30 mouse cellular contexts compared by ENCODE assay signal in the genomic region with DNA sequence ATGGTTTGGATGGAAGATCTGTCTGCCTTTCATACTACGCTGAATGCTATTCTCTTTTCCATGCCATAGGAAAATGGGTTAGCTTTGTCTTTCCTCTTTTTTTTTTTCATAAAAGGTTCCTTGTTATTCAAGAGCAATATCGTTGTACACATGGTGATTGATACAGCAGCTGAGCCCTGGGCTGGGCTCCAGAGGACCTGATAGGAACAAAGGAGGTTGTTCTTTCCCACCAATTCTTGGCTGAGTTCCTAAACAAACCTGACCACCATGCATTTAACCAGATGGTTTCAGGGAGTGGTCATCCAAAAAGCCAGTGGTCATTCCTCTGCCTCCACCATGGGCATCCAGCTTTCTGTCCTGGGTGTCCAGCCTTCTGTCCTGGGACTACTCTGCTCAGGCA. TPM values are rescaled to one million over a fixed set of nuclear protein-coding genes. Genes with fewer than 3 reads are reported as not detected.
DNase-seq lines count a peak whose midpoint lies in the region; ATAC-seq and TF ChIP-seq lines count a peak whose summit lies in the region.
"Had no signal": no experiment of that assay in that cellular context is flagged by ENCODE, and none has a peak within 500 bp of the region (broad histone marks: within the 10 kb centered on the region; RNA-seq: fewer than 3 reads in every experiment).

No protein-coding gene starts in this region.

- H3K4me2 ChIP-seq in heart, embryonic 12.5 days, result no peak overlapping the region
- H3K4me2 ChIP-seq in intestine, postnatal 0 days (replicated peaks; ENCODE audit: low read depth), result peak overlapping the region; percentile 52
- H3K4me2 ChIP-seq: heart, embryonic 13.5 days; hindbrain, embryonic 14.5 days; limb, embryonic 15.5 days; liver, embryonic 15.5 days; midbrain, embryonic 12.5 days; neural tube, embryonic 12.5 days had no signal

- H3K9me3 ChIP-seq in heart, embryonic 12.5 days (replicated peaks), result no peaks in the 10 kb centered on the region
- H3K9me3 ChIP-seq in intestine, postnatal 0 days (ENCODE audit: control insufficient read depth), result no peaks in the 10 kb centered on the region
- H3K9me3 ChIP-seq: forebrain, embryonic 10.5 days; heart, embryonic 13.5 days; limb, embryonic 15.5 days; liver, embryonic 15.5 days; midbrain, embryonic 12.5 days; neural tube, embryonic 12.5 days had no signal

- ATAC-seq in heart, embryonic 12.5 days (ENCODE audit: insufficient number of reproducible peaks, low FRiP score), result no peak
- no peak for ATAC-seq in intestine, postnatal 0 days
- no peak for ATAC-seq in CD4-positive, CD25-positive, alpha-beta regulatory T cell, adult 4 months
- ATAC-seq: forebrain, postnatal 0 days; lung, postnatal 0 days had no signal

- peak; percentile 19 for DNase-seq in heart, adult 8-10 months (ENCODE audit: low spot score)
- peak; percentile 0 for DNase-seq in fibroblast of lung, adult 2 months (ENCODE audit: low read depth)
- peak; percentile 14 for DNase-seq in testis, postnatal 14 days (ENCODE audit: low spot score)
- DNase-seq in lung, adult 2 months, result no peak
- DNase-seq: adrenal gland, postnatal 10 days; cerebellum, adult 11 months; forebrain, postnatal 0 days; kidney, adult 11 months; kidney, postnatal 14 days; layer of hippocampus, postnatal 36 days; spleen, adult 18-20 months; thymus, postnatal 25 days had no signal

- no peaks in the 10 kb centered on the region for H3K27me3 ChIP-seq in heart, embryonic 12.5 days (replicated peaks)
- H3K27me3 ChIP-seq in intestine, postnatal 0 days (replicated peaks; ENCODE audit: control insufficient read depth, insufficient read depth, low read length), result no peaks in the 10 kb centered on the region
- H3K27me3 ChIP-seq: heart, embryonic 13.5 days; limb, embryonic 15.5 days; liver, embryonic 15.5 days; midbrain, embryonic 12.5 days; neural tube, embryonic 12.5 days had no signal

- H3K4me1 ChIP-seq in heart, embryonic 12.5 days (replicated peaks), result no peaks in the 10 kb centered on the region; the same call in 1 of the 2 replicates
- no peaks in the 10 kb centered on the region for H3K4me1 ChIP-seq in intestine, postnatal 0 days (replicated peaks; ENCODE audit: control insufficient read depth, insufficient read depth, low read length)
- no peaks in the 10 kb centered on the region for H3K4me1 ChIP-seq in lung, adult 2 months (ENCODE audit: control insufficient read depth, insufficient read depth, low read length)
- H3K4me1 ChIP-seq: forebrain, embryonic 10.5 days; limb, embryonic 15.5 days; liver, embryonic 15.5 days; midbrain, embryonic 12.5 days; neural tube, embryonic 12.5 days had no signal

- H3K27ac ChIP-seq in heart, embryonic 12.5 days (ENCODE audit: poor library complexity, severe bottlenecking), result no peak overlapping the region
- H3K27ac ChIP-seq in intestine, postnatal 0 days (ENCODE audit: low read depth, low read length), result peak overlapping the region; percentile 83
- H3K27ac ChIP-seq: forebrain, embryonic 10.5 days; heart, embryonic 13.5 days; hindbrain, embryonic 14.5 days; layer of hippocampus, adult 2 months; limb, embryonic 15.5 days; liver, embryonic 15.5 days; midbrain, embryonic 12.5 days; neural tube, embryonic 12.5 days had no signal

- H3K4me3 ChIP-seq in heart, embryonic 12.5 days, result no peak overlapping the region
- H3K4me3 ChIP-seq in intestine, postnatal 0 days (ENCODE audit: low read depth, low read length), result peak overlapping the region; percentile 26
- no peak overlapping the region for H3K4me3 ChIP-seq in lung, adult 2 months (replicated peaks; ENCODE audit: extremely low read depth, low read depth, low read length)
- H3K4me3 ChIP-seq: forebrain, embryonic 10.5 days; heart, embryonic 13.5 days; layer of hippocampus, adult 2 months; limb, embryonic 15.5 days; liver, embryonic 15.5 days; midbrain, embryonic 12.5 days; neural tube, embryonic 12.5 days had no signal

- no peak for TF ChIP-seq CTCF in intestine, postnatal 0 days (IDR thresholded peaks at IDR 0.05; ENCODE audit: low read depth)
- TF ChIP-seq CTCF in lung, adult 2 months (IDR thresholded peaks at IDR 0.05; ENCODE audit: insufficient read depth, low read length), result no peak

- no peak overlapping the region for H3K9ac ChIP-seq in heart, embryonic 12.5 days
- H3K9ac ChIP-seq in intestine, postnatal 0 days (ENCODE audit: low read depth, low read length), result peak overlapping the region; percentile 31; the same call in 1 of the 2 replicates
- H3K9ac ChIP-seq: forebrain, postnatal 0 days; heart, embryonic 13.5 days; hindbrain, embryonic 14.5 days; limb, embryonic 15.5 days; liver, embryonic 15.5 days; midbrain, embryonic 12.5 days; neural tube, embryonic 12.5 days had no signal

- TF ChIP-seq POLR2A in lung, adult 2 months (IDR thresholded peaks at IDR 0.05; ENCODE audit: borderline replicate concordance, extremely low read depth, low read depth, low read length), result no peak

- H3K36me3 ChIP-seq in heart, embryonic 12.5 days, result no peaks in the 10 kb centered on the region
- no peaks in the 10 kb centered on the region for H3K36me3 ChIP-seq in intestine, postnatal 0 days (ENCODE audit: control insufficient read depth, insufficient read depth)
- H3K36me3 ChIP-seq: forebrain, embryonic 10.5 days; heart, embryonic 13.5 days; limb, embryonic 15.5 days; liver, embryonic 15.5 days; midbrain, embryonic 12.5 days; neural tube, embryonic 12.5 days had no signal

- 63% methylated on average over 2 of the region's 2 CpGs for WGBS in heart, embryonic 12.5 days
- 47% methylated on average over 2 of the region's 2 CpGs for WGBS in intestine, postnatal 0 days
- 56% methylated on average over 2 of the region's 2 CpGs for WGBS in lung, adult 2 months

RNA-seq across cellular contexts. Expression of a gene that starts 0.6 kb away (rescaled TPM):
- not detected for total RNA-seq in heart, adult 8-10 months (2022)
- polyA plus RNA-seq in heart, embryonic 12.5 days (2016; fragmentation: Nextera tagmentation; extraction: Ambion mirVana), result not detected in 2 replicates
- polyA plus RNA-seq in intestine, postnatal 0 days (2015; fragmentation: Nextera tagmentation; extraction: Ambion mirVana), result 30.9 and 31.8 TPM in 2 replicates
- polyA plus RNA-seq in CD4-positive, CD25-positive, alpha-beta regulatory T cell, adult 4 months (2017; shearing (Covaris generic)), result not detected
- not detected in 2 replicates for polyA plus RNA-seq in lung, adult 2 months (2012; rRNA removed)
- total RNA-seq: adrenal gland, postnatal 10 days; forebrain, postnatal 0 days; heart, postnatal 36 days; layer of hippocampus, adult 2 months; layer of hippocampus, postnatal 36 days; left cerebral cortex, postnatal 14 days; megakaryocyte progenitor cell, adult 5-6 weeks; monocyte, adult 5-6 weeks had no signal
- polyA plus RNA-seq: embryonic facial prominence, embryonic 14.5 days; forebrain, embryonic 10.5 days; forebrain, postnatal 0 days; heart, embryonic 13.5 days; hindbrain, embryonic 14.5 days; limb, embryonic 15.5 days; lung, postnatal 0 days; midbrain, embryonic 12.5 days; neural tube, embryonic 12.5 days; stomach, embryonic 14.5 days had no signal

RNA-seq across cellular contexts. Expression of a gene that starts 24.2 kb away (rescaled TPM):
- not detected for total RNA-seq in heart, adult 8-10 months (2022)
- polyA plus RNA-seq in heart, embryonic 12.5 days (2016; fragmentation: Nextera tagmentation; extraction: Ambion mirVana), result not detected in 2 replicates
- 0.34 and 0.44 TPM in 2 replicates for polyA plus RNA-seq in intestine, postnatal 0 days (2015; fragmentation: Nextera tagmentation; extraction: Ambion mirVana)
- polyA plus RNA-seq in CD4-positive, CD25-positive, alpha-beta regulatory T cell, adult 4 months (2017; shearing (Covaris generic)), result under 1 TPM in 1 of 2 experiments, not detected in 1; 0.31 TPM
- polyA plus RNA-seq in lung, adult 2 months (2012; rRNA removed), result 1.8 and 2.3 TPM in 2 replicates
- total RNA-seq: adrenal gland, postnatal 10 days; heart, postnatal 36 days; layer of hippocampus, adult 2 months; layer of hippocampus, postnatal 36 days; megakaryocyte progenitor cell, adult 5-6 weeks had no signal
- polyA plus RNA-seq: embryonic facial prominence, embryonic 14.5 days; forebrain, embryonic 10.5 days; heart, embryonic 13.5 days; hindbrain, embryonic 14.5 days; limb, embryonic 15.5 days; liver, embryonic 15.5 days; midbrain, embryonic 12.5 days; neural tube, embryonic 12.5 days; stomach, embryonic 14.5 days had no signal

RNA-seq across cellular contexts. Expression of a gene that starts 42.8 kb away (rescaled TPM):
- not detected for total RNA-seq in heart, adult 8-10 months (2022)
- not detected in 2 replicates for polyA plus RNA-seq in heart, embryonic 12.5 days (2016; fragmentation: Nextera tagmentation; extraction: Ambion mirVana)
- 854 and 883 TPM in 2 replicates for polyA plus RNA-seq in intestine, postnatal 0 days (2015; fragmentation: Nextera tagmentation; extraction: Ambion mirVana)
- not detected for polyA plus RNA-seq in CD4-positive, CD25-positive, alpha-beta regulatory T cell, adult 4 months (2017; shearing (Covaris generic))
- not detected in 2 replicates for polyA plus RNA-seq in lung, adult 2 months (2012; rRNA removed)
- total RNA-seq: forebrain, postnatal 0 days; heart, postnatal 36 days; layer of hippocampus, adult 2 months; layer of hippocampus, postnatal 36 days; left cerebral cortex, postnatal 14 days; megakaryocyte progenitor cell, adult 5-6 weeks; monocyte, adult 5-6 weeks had no signal
- polyA plus RNA-seq: forebrain, embryonic 10.5 days; forebrain, postnatal 0 days; hindbrain, embryonic 14.5 days; liver, embryonic 15.5 days; lung, postnatal 0 days; midbrain, embryonic 12.5 days; neural tube, embryonic 12.5 days; stomach, embryonic 14.5 days had no signal

Comparison
In these comparisons a context has a peak if more than half of its experiments do, and no peak if none do; other contexts are left out.
1. RNA of a gene that starts 0.6 kb away (polyA plus RNA-seq): 30.9 to 31.8 TPM in intestine, postnatal 0 days; not detected in heart, embryonic 12.5 days, not detected in CD4-positive, CD25-positive, alpha-beta regulatory T cell, adult 4 months and not detected in lung, adult 2 months; every median in the first group is over 10 times any median in the second.
2. RNA of a gene that starts 42.8 kb away (polyA plus RNA-seq): 854 to 883 TPM in intestine, postnatal 0 days; not detected in lung, adult 2 months, not detected in heart, embryonic 12.5 days and not detected in CD4-positive, CD25-positive, alpha-beta regulatory T cell, adult 4 months; every median in the first group is over 100 times any median in the second.